Mouse (Mus musculus) CH12.LX (cell line): ENCODE data around the gene Arsb. TPM values are rescaled to one million over a fixed set of nuclear protein-coding genes. Genes with fewer than 3 reads are reported as not detected.

ENCODE experiments used
- DNase-seq: peaks from one replicate; pipeline ENCODE4 v3.0.0-alpha.2; 2013; ENCODE audit errors: extremely low read depth
- H3K27ac ChIP-seq: 2 replicates; pipeline ENCODE4 v1.5.1; 2012; ENCODE audit warnings: low read depth, mild to moderate bottlenecking, control low read depth, moderate library complexity; ENCODE audit not compliant: insufficient read depth
- H3K27me3 ChIP-seq: replicated peaks from 2 replicates; pipeline ENCODE3; 2012; ENCODE audit warnings: inconsistent platforms
- H3K36me3 ChIP-seq, 2 experiments: replicated peaks in 1 of 2; 2 replicates each; pipeline versions ENCODE3 to v1.6.1; 2012; ENCODE audit warnings: inconsistent platforms in 1 of 2, low read length in 1 of 2, mild to moderate bottlenecking in 1 of 2, mixed read lengths in 1 of 2, moderate library complexity in 1 of 2; ENCODE audit not compliant: control insufficient read depth in 1 of 2, insufficient read depth in 1 of 2
- H3K4me1 ChIP-seq, 2 experiments: 2 replicates each; pipeline ENCODE4 v1.6.1; 2012; ENCODE audit warnings: inconsistent platforms in 1 of 2, moderate library complexity in 1 of 2; ENCODE audit not compliant: insufficient read depth in 2 of 2, control insufficient read depth in 1 of 2
- H3K4me2 ChIP-seq: 2 replicates; pipeline ENCODE4 v1.6.1; 2012; ENCODE audit warnings: low read depth, mild to moderate bottlenecking, control low read depth; ENCODE audit not compliant: poor library complexity, insufficient read depth, severe bottlenecking
- H3K4me3 ChIP-seq, 3 experiments: fragments of 150-350 bp in 1 of 3; sonication (generic) in 1 of 3; replicated peaks in 1 of 3; 2 replicates each; pipeline versions ENCODE3 to v1.5.1; 2011 to 2012; ENCODE audit warnings: low read depth in 2 of 3, low read length in 2 of 3, mild to moderate bottlenecking in 2 of 3, moderate library complexity in 2 of 3, control low read depth in 1 of 3, improper control_type of control experiment in 1 of 3, inconsistent platforms in 1 of 3, mixed read lengths in 1 of 3; ENCODE audit not compliant: poor library complexity in 1 of 3
- H3K79me2 ChIP-seq: replicated peaks from 2 replicates; pipeline ENCODE4 v1.6.1; 2012; ENCODE audit warnings: mild to moderate bottlenecking, moderate library complexity; ENCODE audit not compliant: control insufficient read depth, poor library complexity, insufficient read depth, severe bottlenecking; ENCODE audit errors: extremely low read depth
- H3K9ac ChIP-seq: 2 replicates; pipeline ENCODE4 v1.6.1; 2012; ENCODE audit warnings: low read depth, mild to moderate bottlenecking, control low read depth, moderate library complexity; ENCODE audit not compliant: insufficient read depth
- H3K9me3 ChIP-seq: replicated peaks from 2 replicates; pipeline ENCODE3; 2012; ENCODE audit warnings: low read length, inconsistent platforms, mixed read lengths
- BHLHE40 ChIP-seq: IDR thresholded peaks from 2 replicates; pipeline ENCODE4 v1.6.1; 2011; ENCODE audit warnings: mild to moderate bottlenecking, low read depth, low read length, improper control_type of control experiment
- CHD2 ChIP-seq: IDR thresholded peaks from 2 replicates; pipeline ENCODE4 v1.6.1; 2011; ENCODE audit warnings: low read length, improper control_type of control experiment
- CTCF ChIP-seq, 2 experiments: IDR thresholded peaks in 1 of 2; conservative IDR thresholded peaks in 1 of 2; 2 replicates each; pipeline ENCODE4 v1.5.1; 2011 to 2012; ENCODE audit warnings: low read depth in 2 of 2, low read length in 2 of 2, improper control_type of control experiment in 1 of 2, inconsistent platforms in 1 of 2, mild to moderate bottlenecking in 1 of 2, moderate library complexity in 1 of 2
- E2F4 ChIP-seq: IDR thresholded peaks from 2 replicates; pipeline ENCODE4 v1.6.1; 2011; ENCODE audit warnings: low read depth, low read length, improper control_type of control experiment; ENCODE audit not compliant: insufficient replicate concordance
- ELF1 ChIP-seq: IDR thresholded peaks from 2 replicates; pipeline ENCODE4 v1.6.1; 2014; ENCODE audit warnings: low read depth, mild to moderate bottlenecking, inconsistent platforms, low read length, improper control_type of control experiment
- EP300 ChIP-seq: IDR thresholded peaks from 2 replicates; pipeline ENCODE4 v1.6.1; 2011; ENCODE audit warnings: low read length, improper control_type of control experiment
- ETS1 ChIP-seq: conservative IDR thresholded peaks from 2 replicates; pipeline ENCODE4 v1.6.1; 2012; ENCODE audit warnings: low read depth, mild to moderate bottlenecking, inconsistent platforms, low read length, improper control_type of control experiment, moderate library complexity
- HCFC1 ChIP-seq: IDR thresholded peaks from 2 replicates; pipeline ENCODE4 v1.6.1; 2012; ENCODE audit warnings: low read depth, mild to moderate bottlenecking, inconsistent platforms, low read length, improper control_type of control experiment
- IRF4 ChIP-seq: IDR thresholded peaks from 2 replicates; pipeline ENCODE4 v1.6.1; 2014; ENCODE audit warnings: low read depth, mild to moderate bottlenecking, inconsistent platforms, low read length, improper control_type of control experiment
- JUND ChIP-seq: conservative IDR thresholded peaks from 2 replicates; pipeline ENCODE4 v1.6.1; 2011; ENCODE audit warnings: low read depth, low read length, improper control_type of control experiment
- KAT2A ChIP-seq: IDR thresholded peaks from 2 replicates; pipeline ENCODE4 v1.6.1; 2012; ENCODE audit warnings: low read length, improper control_type of control experiment, inconsistent platforms; ENCODE audit not compliant: insufficient replicate concordance
- MAX ChIP-seq: IDR thresholded peaks from 2 replicates; pipeline ENCODE4 v1.6.1; 2011; ENCODE audit warnings: low read length, improper control_type of control experiment
- MAZ ChIP-seq: IDR thresholded peaks from 2 replicates; pipeline ENCODE4 v1.6.1; 2012; ENCODE audit warnings: low read depth, mild to moderate bottlenecking, inconsistent platforms, low read length, improper control_type of control experiment, moderate library complexity
- MEF2A ChIP-seq: IDR thresholded peaks from 2 replicates; pipeline ENCODE4 v1.6.1; 2014; ENCODE audit warnings: low read depth, mild to moderate bottlenecking, inconsistent platforms, low read length, improper control_type of control experiment, borderline replicate concordance
- MYC ChIP-seq: IDR thresholded peaks from 2 replicates; pipeline ENCODE4 v1.6.1; 2011; ENCODE audit warnings: low read depth, mild to moderate bottlenecking, improper control_type of control experiment, low read length
- NELFE ChIP-seq: IDR thresholded peaks from 2 replicates; pipeline ENCODE4 v1.6.1; 2011; ENCODE audit warnings: low read depth, low read length, improper control_type of control experiment
- SMC3 ChIP-seq: IDR thresholded peaks from 2 replicates; pipeline ENCODE4 v1.6.1; 2011; ENCODE audit warnings: low read depth, low read length, improper control_type of control experiment
- TBP ChIP-seq: conservative IDR thresholded peaks from 2 replicates; pipeline ENCODE4 v1.6.1; 2011; ENCODE audit warnings: low read depth, low read length, improper control_type of control experiment
- TCF12 ChIP-seq: IDR thresholded peaks from 2 replicates; pipeline ENCODE4 v1.6.1; 2014; ENCODE audit warnings: low read depth, mild to moderate bottlenecking, inconsistent platforms, low read length, improper control_type of control experiment
- USF1 ChIP-seq: IDR thresholded peaks from 2 replicates; pipeline ENCODE4 v1.6.1; 2014; ENCODE audit warnings: low read depth, mild to moderate bottlenecking, inconsistent platforms, low read length, improper control_type of control experiment
- USF2 ChIP-seq: conservative IDR thresholded peaks from 2 replicates; pipeline ENCODE4 v1.6.1; 2011; ENCODE audit warnings: low read depth, low read length, improper control_type of control experiment
- ZKSCAN1 ChIP-seq: IDR thresholded peaks from 2 replicates; pipeline ENCODE4 v1.6.1; 2012; ENCODE audit warnings: low read depth, inconsistent platforms, low read length, improper control_type of control experiment, borderline replicate concordance
- ZNF384 ChIP-seq: IDR thresholded peaks from 2 replicates; pipeline ENCODE4 v1.6.1; 2012; ENCODE audit warnings: low read depth, low read length, improper control_type of control experiment, inconsistent platforms
- dilution Hi-C: fragments of 300-500 bp; cut with MboI; formaldehyde crosslinking; loops from 2 replicates; pipeline ENCODE4 v1.14.3; 2020; ENCODE audit warnings: low sequenced_read_pairs; ENCODE audit not compliant: extremely low pct_unique_long_range_greater_than_20kb, extremely low pct_ligation_motif_present
- in situ Hi-C: fragments of 300-500 bp; cut with MboI; formaldehyde crosslinking; loops from 3 replicates; pipeline ENCODE4 v1.14.3; 2019; ENCODE audit warnings: low sequenced_read_pairs, low pct_ligation_motif_present, low pct_unique_long_range_greater_than_20kb, mixed read lengths
- polyA plus RNA-seq: library from polyadenylated mRNA; unstranded; fragments of >175 nt; gene quantifications from 2 replicates; pipeline ENCODE4 v1.2.1, GENCODE M21; 2012; ENCODE audit warnings: low read depth; ENCODE audit not compliant: insufficient read length
- total RNA-seq, 2 experiments: library from RNA; depleted of rRNA; stranded (reverse); fragments of 300-350 nt in 1 of 2; fragments of >200 nt in 1 of 2; gene quantifications; 2 replicates each; pipeline ENCODE4 v1.2.3; 2012 to 2014

Arsb gene
- total and polyA plus RNA-seq, 3 experiments = 1.0 to 9.8 (median 2.0) TPM

- Histone ChIP-seq H3K36me3 (peaks cover 0 to 2% of the 10 kb centered on the region in 2 experiments), H3K4me2 (no peak overlapping the region), H3K27ac (peak overlapping the region; percentile 66; the same call in 1 of the 2 replicates), H3K4me3 (no peak overlapping the region), H3K9me3 (no peaks in the 10 kb centered on the region), H3K4me1 (peaks cover 14 to 48% of the 10 kb centered on the region in 2 experiments), H3K9ac (no peak overlapping the region), H3K79me2 (no peaks in the 10 kb centered on the region), H3K27me3 (no peaks in the 10 kb centered on the region)
- peak; percentile 75 for DNase-seq
- dilution Hi-C loops = no loop called here
- TF ChIP-seq HCFC1 (no peak), BHLHE40 (peak; percentile 77), SMC3 (no peak), USF1 (no peak), CTCF (conservative IDR thresholded peaks at IDR 0.05 in 1 of 2, IDR thresholded peaks at IDR 0.05 in 1 of 2; ENCODE audit: low read depth in 2 of 2, low read length in 2 of 2) (no peak), CHD2 (no peak), TCF12 (0 out of 2 replicates have a peak, but pooled peaks have one; percentile 27), USF2 (no peak), NELFE (no peak), MAX (0 out of 2 replicates have a peak, but pooled peaks have one; percentile 41), MEF2A (peak; percentile 79; the same call in 1 of the 2 replicates), IRF4 (no peak), E2F4 (no peak), MYC (peak; percentile 46; the same call in 1 of the 2 replicates), ETS1 (peak; percentile 63), MAZ (no peak), EP300 (peak; percentile 45; the same call in 1 of the 2 replicates), JUND (no peak), ZKSCAN1 (no peak)
- in situ Hi-C loops = no loop called here
Measured at GRCm38 (mm10) chr13:93853767-93854166, 82.3 kb downstream of the Arsb start.

DNA sequence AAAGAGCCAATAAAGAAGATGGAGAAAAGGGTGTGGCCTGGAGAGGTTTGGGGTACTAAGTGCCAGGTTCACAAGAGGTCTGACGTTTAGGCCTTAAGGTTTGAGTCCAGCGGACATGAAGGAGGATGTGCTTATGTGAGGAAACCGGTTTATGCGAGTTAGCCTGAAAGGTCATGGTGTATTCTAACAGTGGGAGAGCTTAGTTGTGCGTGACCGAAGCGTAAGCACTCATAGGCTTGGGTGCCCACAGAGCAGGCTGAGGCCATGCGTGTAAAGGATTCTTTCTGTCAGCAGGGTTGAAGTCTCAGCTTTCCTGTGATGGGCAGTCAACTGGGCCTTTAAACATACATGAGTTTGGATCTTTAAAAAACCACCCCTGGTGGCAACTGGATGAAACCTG, 82.9 kb downstream of the Arsb start:
- dilution Hi-C loops (no loop called here), in situ Hi-C loops (no loop called here)
- DNase-seq = peak; percentile 35

More for the DNA sequence above, 82.9 kb downstream of the Arsb start:
- H3K4me1 ChIP-seq = peaks cover 12 to 42% of the 10 kb centered on the region in 2 experiments
- H3K36me3 ChIP-seq = peaks cover 0 to 2% of the 10 kb centered on the region in 2 experiments
- H3K9ac ChIP-seq = no peak overlapping the region
- H3K9me3 ChIP-seq = no peaks in the 10 kb centered on the region
- TF ChIP-seq USF1 (no peak), ZNF384 (no peak), JUND (no peak), ELF1 (no peak), KAT2A (no peak), USF2 (no peak), EP300 (no peak), TBP (no peak)
- H3K79me2 ChIP-seq = no peaks in the 10 kb centered on the region
- H3K27me3 ChIP-seq = no peaks in the 10 kb centered on the region
- H3K4me3 ChIP-seq = no peak overlapping the region
- no peak overlapping the region for H3K4me2 ChIP-seq
- H3K27ac ChIP-seq = peak overlapping the region; percentile 4; the same call in 1 of the 2 replicates
